Mouse (Mus musculus): ENCODE measurements at regions not wholly inside any gene's neighbourhood (a gene's known extent, or its start where the extent isn't known, plus 50 kb on each side); places are given as distances from the start of the nearest gene placed in this dataset.
A peak's percentile ranks its signal among the peaks of the same experiment; 100 is the strongest.

DNA sequence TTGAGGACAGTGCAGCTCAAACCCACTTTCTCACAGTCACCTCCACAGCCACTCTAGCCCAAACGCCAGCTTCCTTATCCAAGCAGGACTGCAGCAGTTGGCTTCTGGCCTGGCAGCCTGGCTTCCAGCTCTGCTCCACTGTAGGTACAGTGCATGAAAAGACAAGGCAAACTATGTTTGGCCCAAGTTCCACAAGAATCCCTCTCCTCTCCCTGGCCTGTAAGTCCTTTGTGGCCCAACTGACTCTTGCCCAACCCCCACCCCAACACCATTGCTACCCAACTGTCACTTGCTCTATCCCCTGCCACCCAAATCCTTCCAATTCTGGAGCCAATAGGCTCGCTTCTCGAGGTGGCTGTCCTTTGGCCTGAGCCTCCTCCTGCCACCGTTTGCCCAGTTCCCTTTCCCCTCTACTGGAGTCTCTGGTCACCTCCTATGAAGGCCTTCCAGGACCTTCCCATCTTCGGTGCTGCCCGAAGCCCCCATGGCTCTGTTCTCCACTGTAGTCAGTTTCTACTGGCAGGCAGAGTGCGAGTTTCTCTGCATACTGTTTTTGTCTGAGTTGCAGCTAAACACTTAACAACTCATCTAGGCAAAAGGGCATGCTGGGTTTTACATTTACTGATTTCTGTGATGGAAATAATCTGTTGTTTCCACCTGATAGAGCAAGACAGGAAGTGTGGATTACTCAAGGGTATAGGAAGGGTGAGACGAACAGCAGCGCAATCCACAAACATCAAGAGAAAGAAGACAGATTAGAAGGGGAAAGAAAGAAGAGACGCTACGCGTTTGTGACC lies 84.4 kb upstream of the Ptpn1 start:
- no peak for DNase-seq

DNA sequence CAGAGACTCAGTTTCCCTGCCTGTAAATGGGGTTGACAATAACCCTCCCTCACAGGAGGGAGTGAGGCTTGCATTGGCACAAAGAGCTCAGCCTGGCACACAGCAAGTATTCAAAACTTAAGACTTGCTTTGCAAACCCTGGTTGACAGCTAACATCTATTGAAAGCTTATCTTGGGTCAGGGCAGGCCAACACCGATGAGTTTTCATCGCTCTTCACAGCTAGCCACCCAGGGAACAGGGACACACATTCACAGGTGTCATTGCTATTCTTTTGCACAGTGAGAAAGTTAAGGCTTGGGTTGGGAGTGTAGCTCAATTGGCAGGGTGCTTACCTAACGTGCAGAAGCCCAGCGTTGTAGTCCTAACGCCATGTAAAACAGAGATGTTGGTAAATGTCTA lies 86.5 kb upstream of the Ptpn1 start:
- no peak for DNase-seq

DNA sequence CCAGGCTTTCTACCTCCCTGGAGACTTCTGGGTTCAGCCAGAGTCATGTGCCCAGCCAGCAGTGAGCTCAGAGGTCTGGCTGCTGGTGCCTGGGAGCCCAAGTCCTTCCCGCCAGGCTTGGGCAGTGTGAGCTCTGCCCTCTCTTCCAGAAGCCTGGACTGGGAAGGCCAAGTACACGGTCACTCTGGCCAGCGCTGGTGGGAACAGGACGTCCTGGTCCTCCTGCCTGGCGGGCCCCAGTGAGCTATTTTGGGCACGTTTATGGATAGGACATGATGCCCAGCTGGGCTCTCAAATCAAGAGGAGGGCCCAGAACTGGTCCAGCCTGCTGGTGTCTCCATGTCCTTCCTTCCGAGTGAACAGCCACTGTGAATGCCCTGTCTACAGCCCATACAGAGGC lies 87.3 kb upstream of the Ptpn1 start:
- peak; percentile 24 to 36 for DNase-seq

DNA sequence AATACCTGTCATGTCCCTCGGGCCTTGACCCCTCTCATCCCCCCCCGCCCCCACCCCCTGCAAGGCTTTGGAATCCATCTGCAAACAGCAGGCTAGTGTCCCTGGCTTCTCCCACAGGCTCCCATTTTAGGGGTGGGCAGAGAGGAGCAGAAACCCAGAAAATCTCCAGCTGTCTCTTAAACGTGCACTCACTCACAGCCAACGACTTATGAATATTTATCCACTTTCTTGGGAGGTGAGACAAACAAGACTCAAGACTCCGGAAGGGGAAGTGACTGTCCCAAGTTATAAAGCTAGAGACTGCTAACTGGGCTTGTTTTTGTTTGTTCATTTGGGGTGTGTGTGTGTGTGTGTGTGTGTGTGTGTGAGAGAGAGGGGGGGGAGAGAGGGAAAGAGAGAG lies 87.9 kb upstream of the Ptpn1 start:
- no peak for DNase-seq

DNA sequence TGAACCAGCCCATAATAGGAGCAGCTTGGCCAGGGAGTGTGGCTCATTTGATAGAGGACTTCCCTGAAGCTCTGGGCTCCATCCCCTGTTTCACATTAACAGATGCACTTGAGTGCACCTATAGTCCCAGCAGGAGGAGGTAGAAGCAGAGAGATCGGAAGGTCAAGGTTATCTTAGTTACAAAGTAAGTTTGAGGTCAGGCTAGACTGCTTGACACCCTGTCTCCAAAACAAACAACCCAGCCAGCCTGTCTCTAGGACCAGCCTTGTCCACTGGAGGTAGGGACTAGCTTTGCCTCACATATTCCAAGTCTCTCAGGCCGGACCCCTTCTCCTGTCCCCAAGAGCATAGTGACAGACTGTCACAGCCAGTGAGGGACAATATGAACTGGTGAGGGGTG lies 88.9 kb upstream of the Ptpn1 start:
- no peak for DNase-seq

DNA sequence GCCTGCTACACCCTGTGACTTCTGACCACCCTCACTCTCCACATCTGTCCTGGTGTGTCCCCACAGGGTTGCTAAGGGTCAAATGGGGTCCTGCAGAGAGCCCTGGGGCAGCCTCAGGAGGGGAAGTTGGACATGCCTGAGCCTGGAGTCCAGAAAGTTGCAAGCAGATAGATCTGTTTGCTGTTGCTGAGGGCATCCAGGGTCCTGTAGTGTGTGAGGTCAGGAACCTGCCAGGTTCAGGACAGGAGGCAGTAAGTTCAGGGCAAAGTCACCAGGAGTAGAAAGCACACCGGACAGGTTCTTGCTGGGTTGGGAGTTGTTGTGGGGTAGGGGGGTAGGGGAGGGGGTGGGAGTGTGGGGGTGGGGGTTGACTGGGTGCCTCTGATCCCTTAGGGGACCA lies 89.4 kb upstream of the Ptpn1 start:
- no peak for DNase-seq

DNA sequence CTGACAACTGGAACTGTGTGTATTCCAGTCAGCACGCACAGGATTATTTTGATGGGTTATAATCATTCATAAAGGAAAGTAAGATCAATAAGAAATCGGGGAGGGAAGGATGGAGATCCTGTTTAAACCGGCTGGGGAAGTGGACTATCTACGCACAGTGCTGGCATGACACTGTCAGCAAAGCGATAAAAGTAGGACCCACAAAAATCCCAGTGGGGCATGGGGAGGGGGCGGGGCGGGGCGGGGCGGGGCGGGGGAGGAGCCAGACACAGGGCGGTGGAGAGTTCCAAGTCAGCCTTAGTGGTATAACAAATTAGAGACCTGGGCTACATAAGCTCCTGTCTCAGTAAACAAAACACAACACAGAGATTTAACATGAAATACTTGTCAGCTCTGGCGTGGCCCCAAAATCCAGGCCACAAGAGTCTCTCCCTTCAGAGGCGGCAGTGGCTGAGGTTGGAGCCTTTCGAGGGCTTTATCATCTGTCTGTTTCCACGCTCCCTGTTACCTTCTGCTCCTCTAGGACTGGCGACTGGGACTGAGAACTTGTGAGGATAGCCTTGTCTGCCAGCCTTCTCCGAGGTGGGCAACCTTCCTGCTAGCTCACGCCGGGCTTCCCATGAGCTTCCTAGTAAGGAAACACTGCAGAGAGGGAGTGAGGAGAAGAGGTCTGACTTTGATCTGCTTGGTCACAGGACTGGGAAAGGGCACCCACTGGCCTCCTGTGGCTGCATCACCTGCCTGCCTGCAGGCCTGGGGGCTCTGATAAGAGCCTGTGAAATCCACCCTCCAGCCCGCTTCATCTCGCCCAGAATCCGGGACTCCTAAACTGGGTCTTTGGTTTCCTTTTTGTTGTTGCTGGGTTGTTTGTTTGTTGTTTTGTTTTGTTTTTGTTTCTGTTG lies 90.3 kb upstream of the Ptpn1 start:
- DNase-seq: no peak

DNA sequence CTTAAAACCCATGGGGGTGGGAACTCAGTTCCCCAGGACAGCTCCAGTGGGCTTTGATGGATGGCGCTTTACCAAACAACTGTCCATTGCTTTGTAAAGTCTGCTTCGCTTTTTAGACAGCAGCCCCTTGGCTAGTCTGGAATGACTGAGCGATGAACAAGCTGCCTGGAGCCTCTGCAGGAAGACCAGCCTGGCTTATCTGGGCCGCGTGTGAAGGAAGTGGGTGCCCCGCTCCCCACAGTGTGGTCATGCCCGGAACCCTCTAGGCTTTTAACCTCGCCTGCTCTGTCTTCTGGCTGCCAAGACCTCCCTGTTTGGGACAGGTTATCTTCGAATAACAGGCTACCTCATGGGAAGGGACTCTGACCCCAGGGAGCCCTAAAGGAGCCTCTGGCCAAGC lies 91.5 kb upstream of the Ptpn1 start:
- DNase-seq: no peak

DNA sequence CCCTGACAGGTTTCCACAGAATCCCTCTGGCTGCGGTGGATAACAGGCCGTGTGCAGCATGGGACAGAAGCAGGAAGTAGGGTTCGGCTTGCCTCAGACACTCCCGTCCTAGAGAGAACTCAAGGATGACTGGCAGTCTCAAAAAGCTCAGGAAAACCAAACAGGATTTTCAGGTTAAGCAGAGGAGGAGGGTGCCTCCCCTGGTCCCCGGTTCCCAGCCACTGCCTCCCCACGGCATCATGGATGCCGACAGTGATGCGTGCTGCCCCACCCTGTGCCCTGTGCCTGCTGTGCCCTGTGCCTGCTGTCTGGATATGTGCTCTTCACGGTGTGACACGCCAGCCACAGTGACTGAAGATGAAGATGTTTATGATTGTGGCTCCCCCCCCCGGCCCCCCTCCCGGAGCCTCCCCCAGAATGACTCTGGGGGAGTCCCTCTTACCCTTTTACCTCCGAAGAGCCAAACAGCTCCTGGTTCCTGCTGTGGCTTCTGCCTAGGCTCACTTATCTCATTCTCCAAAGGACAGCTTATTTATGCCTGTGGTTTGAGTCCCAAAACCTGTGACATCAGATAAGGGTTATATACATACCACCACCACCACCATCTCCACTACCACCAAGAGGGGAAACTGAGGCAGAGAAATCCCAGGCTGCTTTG lies 92.4 kb upstream of the Ptpn1 start:
- no peak for DNase-seq

DNA sequence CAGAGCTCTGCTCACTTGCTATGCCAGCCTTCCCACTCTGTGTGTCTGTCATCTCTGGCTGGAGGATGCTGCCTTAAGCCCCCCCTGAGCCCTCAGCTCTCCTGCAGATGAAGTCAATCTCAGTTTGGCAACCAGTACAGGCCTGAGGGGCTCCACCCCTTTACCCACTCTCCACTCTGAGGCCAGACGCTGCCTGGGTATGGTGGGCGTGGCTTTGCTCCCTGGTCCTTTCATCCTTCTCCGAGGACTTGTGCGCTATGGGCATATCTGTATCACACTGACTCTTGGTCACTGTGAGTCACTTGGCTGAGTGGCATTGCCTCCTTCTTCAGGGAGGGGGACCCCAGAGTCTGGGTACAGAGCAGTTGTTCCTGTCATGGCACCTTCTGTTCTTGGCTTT lies 94.3 kb upstream of the Ptpn1 start:
- no peak for DNase-seq

DNA sequence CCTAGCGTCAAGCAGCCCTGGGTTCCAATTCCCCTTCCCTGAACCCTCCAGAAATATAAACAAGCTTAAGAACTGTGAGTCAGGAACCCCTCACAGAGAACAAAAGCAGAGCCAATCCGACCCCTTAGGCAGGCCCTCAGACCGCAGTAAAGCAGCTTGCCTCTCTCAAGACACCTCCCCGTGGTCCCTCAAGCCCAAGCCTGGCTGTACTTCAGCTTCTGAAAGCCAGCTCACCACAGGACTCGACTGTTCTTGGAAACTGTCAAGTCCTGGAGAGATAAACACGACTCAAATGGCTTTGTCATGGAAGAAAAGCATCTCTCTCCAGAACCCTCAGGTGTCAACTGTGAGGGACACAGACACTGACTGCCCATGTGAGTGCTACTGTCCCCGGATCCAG lies 95.2 kb upstream of the Ptpn1 start:
- DNase-seq: no peak

DNA sequence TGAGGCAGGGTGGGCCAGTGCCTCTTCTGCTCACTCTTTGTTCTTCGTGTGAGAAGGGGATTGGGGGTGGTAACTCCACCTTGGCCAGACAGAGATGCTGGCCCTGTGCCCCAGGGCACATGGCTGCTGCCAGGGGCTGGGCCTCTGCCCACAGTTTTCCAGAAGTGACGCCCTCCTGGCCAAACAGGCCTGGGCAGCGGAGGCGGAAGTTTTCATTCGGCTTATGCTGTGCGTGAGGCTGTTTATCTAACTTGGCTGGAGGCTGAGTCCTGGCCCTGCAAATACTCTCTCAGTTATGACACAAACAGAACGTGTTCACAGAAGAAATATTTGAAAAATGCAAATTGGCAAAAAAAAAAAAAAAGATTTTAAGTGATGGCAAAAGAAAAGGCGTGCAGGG lies 97.3 kb upstream of the Ptpn1 start:
- peak; percentile 16 to 23 for DNase-seq

DNA sequence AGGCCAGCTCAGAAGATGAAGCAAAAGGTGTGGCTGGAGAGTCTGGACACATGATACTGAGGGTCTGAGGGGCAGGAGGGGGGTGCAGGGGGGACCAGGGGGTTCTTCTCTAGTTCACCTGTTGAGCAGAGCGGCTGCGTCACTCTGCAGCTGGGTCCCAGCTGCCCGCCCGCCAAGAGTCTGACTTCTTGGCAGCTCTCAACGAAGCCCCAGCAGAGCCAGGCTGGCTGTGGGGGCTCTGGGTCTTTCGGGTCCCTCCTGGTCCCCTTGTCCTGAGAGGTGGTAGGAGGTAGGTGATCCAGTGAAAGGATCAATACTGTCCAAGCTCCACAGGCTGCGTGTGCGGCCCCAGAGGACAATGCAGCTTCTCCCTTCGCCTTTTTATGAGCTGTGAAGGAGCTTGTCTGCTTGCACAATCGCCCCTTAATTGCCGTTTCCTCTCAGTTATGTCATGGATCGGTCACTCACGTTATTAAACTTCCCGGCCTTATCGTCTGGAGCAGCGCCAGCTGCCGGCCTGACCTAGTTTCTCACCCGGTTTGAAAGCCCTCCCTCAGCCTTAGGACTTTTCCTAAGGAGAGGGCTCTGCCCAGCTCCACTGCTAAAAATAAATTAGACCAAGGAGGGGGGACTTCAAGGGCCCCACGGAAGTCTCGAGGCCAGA lies 98.4 kb upstream of the Ptpn1 start:
- DNase-seq: no peak

DNA sequence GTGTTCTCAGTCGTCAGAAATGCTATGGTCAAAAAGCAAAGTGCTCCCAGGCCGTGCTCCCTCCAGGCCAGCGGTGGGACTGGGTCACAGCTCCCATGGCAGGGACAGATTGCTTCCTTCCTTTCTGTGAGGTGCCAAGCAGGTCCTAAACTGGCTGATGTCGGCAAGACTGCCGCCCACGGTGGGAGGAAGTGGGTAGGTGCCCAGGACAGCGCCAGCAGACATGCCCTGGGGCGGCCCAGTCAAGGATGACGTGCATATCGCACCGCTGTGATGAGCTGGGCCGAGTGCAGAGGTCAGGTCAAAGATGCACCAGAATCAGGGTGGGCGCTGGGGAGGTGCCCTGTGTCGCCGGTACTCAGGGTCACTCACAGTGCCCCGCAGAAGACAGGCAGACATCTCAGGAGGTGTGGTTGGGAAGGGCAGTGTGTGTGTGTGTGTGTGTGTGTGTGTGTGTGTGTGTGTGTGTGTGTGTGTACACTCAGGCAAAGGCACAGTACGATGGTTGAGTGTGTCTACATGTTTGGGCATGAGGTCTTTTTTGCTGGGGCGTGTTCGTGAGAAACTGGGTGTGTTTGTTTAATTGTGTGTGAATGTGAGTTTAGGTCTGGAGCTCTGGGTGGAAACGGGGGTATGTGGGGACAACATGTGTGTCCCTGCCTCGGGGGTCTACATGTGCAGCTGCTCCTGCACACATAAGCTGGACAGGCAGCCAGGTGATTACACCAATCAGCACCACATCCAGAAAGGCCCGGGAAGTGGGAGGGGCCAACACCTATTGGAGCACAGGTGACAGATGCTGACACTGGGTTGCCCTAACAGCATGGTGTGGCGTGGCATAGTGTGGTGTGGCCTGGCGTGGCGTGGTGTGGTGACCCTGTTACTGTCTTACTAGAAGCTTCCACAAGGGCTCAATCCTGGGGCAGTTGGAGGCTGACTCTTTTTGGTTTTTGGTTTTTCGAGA lies 100.5 kb upstream of the Ptpn1 start:
- no peak for DNase-seq

DNA sequence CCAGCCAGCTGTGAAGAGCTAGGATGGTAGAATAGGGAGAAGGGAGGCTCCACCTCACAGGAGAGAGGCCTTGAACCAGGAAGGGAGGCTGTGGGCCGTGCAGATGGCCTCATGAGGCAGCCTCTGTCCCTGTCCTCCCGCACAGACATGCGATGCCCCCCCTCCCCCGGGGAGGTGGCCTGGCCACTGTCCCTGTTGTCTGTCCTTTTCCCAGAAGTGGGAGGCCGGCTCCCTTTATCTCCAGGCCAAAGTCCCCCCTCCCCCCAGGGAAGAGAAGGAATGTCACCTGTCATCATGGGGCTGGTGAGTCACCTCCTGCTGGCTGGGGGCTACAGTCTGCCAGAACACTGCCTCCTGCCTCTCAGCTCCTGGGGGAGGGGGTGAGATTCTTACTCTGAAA lies 103.6 kb upstream of the Ptpn1 start:
- no peak for DNase-seq

DNA sequence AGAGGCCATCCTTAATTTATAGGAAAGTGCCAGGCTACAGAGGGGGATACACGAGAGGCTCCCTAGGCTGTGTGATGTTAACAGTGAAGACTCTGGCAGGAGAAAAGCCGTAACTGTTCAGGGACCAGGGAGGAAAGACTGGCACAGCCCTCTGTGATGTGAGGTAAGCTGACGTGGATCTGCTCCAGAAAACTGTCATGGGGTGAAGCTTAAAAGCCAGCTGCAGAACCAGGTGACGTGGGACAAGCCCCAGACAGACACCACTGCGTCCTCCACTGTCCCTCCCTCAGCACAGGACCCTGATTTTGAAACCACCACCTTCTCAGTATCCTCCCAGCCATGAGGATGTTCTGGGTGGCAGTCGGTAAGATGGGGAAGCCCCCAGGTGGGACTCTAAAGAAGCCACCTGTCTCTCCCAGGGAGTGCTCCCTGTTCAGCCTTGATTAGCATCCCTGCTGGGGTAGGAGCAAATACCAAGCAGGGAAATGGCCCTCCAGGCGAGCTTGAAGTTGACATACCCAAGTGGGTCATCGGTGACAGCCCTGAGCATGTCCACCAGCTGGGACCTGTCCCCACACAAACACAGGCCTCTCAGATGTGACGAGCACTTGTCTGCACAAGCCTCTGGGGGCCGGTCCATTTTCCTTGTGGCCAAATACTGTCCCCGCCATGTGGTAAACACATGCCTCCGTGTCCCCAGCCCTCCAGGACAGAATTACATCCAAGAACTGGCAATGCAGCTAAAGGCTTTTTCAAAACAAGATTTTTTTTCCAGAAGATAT lies 104.7 kb upstream of the Ptpn1 start:
- DNase-seq: no peak

DNA sequence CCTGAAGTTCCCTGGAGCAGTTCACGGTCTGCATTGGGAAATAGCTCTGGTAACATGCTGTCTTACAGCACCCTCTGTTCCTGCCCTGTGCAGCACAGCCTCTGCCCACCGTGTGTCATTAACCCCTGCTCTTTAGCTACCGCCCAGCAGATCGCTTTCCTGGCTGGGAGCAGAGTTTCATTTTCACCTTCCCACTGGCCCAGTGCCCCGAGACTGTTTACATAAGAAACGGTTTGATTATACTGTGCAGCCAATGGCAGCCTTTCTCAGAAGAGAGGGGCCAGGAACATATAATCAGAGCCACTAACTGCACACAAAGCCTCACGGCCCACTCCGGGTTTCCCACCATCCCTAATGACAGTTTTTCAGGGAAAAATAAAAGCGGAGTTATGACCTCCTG lies 108.3 kb upstream of the Ptpn1 start:
- no peak for DNase-seq

DNA sequence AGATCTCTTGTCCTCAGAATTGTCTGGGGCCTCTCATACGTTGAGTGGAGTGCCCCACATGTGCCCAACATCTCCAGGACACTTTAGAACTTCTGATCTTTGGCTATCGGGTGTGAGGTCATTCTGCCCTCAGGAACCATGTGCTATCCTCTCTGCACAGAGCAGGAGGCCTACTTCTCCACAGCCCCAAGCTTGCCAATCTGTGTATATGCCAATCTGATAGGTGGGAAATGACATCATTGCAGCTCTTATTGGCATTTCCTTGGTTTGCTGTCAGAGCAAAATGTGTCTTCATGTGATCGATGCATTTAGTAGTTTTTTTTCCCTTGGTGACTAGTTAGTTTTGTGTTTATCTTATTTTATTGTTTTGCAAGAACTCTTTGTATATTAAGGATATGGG lies 108.8 kb upstream of the Ptpn1 start:
- no peak for DNase-seq

DNA sequence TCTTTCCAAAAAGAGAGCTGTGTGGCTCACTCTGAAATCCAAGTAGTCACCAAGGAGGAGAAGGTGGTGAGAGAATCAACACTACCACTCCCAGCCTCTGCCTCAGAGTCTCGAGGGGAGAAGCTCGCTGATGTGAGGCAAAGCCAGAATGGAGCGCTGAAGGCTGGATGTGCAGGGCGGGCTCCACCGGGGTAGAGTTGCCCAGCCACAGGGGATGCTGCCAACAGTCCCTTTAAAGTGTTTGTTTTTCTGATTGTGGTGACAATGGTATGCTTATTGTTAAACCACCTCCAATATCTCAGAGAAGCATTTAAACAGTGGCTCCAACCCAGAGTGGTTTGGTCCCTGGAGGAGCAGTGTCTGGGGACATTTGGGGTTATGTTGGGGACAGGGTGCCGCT lies 110.7 kb upstream of the Ptpn1 start:
- DNase-seq: no peak

DNA sequence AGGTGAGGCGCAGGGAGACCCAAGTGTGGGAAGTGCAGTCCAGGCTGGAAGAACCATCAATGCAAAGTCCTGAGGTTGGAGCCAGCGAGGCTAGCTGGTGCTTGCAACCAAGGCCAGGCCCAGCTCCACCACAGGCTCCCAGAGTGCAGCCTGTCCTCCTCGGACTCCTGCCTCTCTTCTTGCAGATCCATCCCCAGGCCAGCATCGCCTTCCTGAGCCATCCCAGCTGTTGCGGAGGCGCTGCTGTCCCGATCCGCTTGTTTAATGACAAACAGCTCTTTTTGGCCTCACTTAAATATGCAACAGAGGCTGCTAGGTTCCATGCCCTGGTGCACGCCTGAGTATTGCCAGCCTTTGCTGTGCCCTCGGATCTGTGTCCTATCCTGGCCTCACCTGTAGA lies 113.1 kb upstream of the Ptpn1 start:
- DNase-seq: no peak

DNA sequence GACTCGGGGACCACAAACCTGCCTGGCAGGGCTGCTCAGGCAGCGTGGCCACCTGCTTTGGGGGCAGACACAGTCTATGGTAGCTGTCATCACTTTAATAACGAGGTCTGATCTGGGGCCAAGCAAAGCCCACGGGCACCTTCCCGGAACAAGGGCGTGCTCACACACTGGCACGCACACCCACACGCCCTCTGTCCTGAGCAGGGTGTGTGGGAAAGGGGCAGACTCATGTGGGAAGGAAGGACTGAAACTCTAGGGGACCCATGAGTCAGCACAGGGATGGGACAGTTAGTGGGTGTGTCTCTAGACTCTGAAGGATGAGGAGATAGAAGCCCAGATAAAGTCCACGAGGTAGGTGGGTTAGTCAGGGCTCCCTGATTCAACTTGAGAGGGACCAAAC lies 114.8 kb upstream of the Ptpn1 start:
- DNase-seq: no peak
